Mouse (Mus musculus) hindbrain, postnatal 0 days (tissue): ENCODE measurements around the gene Sun3. TPM values are rescaled to one million over a fixed set of nuclear protein-coding genes. Genes with fewer than 3 reads are reported as not detected.

Experiments used
- ATAC-seq: fragments of 200-750 bp; cut with Nextera tagmentation; 2 replicates; pipeline ENCODE4 v1.8.0; 2017; ENCODE audit warnings: mild to moderate bottlenecking, moderate TSS enrichment, moderate library complexity
- DNase-seq: peaks from one replicate; pipeline ENCODE4 v3.0.0-alpha.2; 2015; ENCODE audit warnings: low spot score
- H3K27ac ChIP-seq: fragments of 300-500 bp; sonication (generic); 2 replicates; pipeline ENCODE4 v1.5.1; 2014; ENCODE audit warnings: mild to moderate bottlenecking
- H3K27me3 ChIP-seq: fragments of 300-500 bp; sonication (generic); 2 replicates; pipeline ENCODE4 v1.6.1; 2014; ENCODE audit warnings: low read length, mixed read lengths; ENCODE audit not compliant: insufficient read depth
- H3K36me3 ChIP-seq: fragments of 300-500 bp; sonication (generic); 2 replicates; pipeline ENCODE4 v1.6.1; 2014; ENCODE audit warnings: low read length, mixed read lengths; ENCODE audit not compliant: insufficient read depth
- H3K4me1 ChIP-seq: fragments of 300-500 bp; sonication (generic); 2 replicates; pipeline ENCODE4 v1.6.1; 2014; ENCODE audit warnings: antibody characterized with exemption, low read length, mixed read lengths; ENCODE audit not compliant: insufficient read depth
- H3K4me2 ChIP-seq: fragments of 300-500 bp; sonication (generic); 2 replicates; pipeline ENCODE4 v1.6.1; 2014; ENCODE audit warnings: low read depth, mild to moderate bottlenecking, low read length, moderate library complexity, mixed read lengths
- H3K4me3 ChIP-seq: fragments of 300-500 bp; sonication (generic); 2 replicates; pipeline ENCODE4 v1.5.1; 2014; ENCODE audit warnings: low read length
- H3K9ac ChIP-seq: fragments of 300-500 bp; sonication (generic); replicated peaks from 2 replicates; pipeline ENCODE4 v1.6.1; 2014; ENCODE audit warnings: mild to moderate bottlenecking, low read length, moderate library complexity, mixed read lengths
- H3K9me3 ChIP-seq: fragments of 300-500 bp; sonication (generic); 2 replicates; pipeline ENCODE4 v1.6.1; 2016; ENCODE audit warnings: low read length, mixed read lengths
- CTCF ChIP-seq: IDR thresholded peaks from 2 replicates; pipeline ENCODE4 v1.5.1; 2016; ENCODE audit warnings: antibody characterized with exemption, control low read depth, low read depth
- WGBS: fragments of 180-500 bp; shearing (Covaris S2); extraction: QIAGEN DNeasy Blood & Tissue Kit; methylation state at CpG from one replicate; pipeline ENCODE4 v1.1.7; 2014; 5-methylcytosine and 5-hydroxymethylcytosine counted together
- polyA plus RNA-seq: library from polyadenylated mRNA; unstranded; fragments of >200 nt; fragmentation: Nextera tagmentation; extraction: Ambion mirVana; gene quantifications from 2 replicates; pipeline ENCODE4 v1.2.1, GENCODE M21; 2015
- total RNA-seq: library from RNA; depleted of rRNA; stranded (reverse); fragments of >200 nt; gene quantifications from 2 replicates; pipeline ENCODE4 v1.2.3, GENCODE M21; 2014

The Sun3 gene
- total and polyA plus RNA-seq, 2 experiments from 2014 or later: 0.29 TPM; not detected in 1

DNA sequence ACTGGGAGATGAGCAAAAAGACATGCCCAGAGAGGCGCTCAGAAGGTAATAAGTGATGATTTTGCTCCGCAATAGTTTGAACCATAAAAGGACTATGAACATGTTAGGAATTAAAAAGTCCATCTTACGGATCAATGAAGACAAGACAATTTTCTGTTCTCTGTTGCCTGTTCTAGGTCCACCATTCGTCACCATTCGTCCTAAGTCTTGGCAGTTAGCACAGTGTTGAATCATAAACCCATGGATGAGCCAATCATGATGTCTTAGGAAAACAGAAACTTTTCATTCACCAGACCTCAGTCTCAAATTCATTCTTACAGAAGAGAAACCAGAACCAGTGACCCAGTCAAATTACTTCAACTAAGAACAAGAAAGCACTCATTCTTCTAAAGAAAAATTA lies 40.0 kb downstream of the Sun3 start:
- TF ChIP-seq CTCF: no peak
- DNase-seq (no peak), ATAC-seq (no peak)
- Histone ChIP-seq H3K9me3 (no peaks in the 10 kb centered on the region), H3K4me1 (0 out of 2 replicates have a peak, but pooled peaks cover 4% of the 10 kb centered on the region), H3K27ac (no peak overlapping the region), H3K36me3 (peaks cover 15% of the 10 kb centered on the region; the same call in 1 of the 2 replicates), H3K4me3 (no peak overlapping the region), H3K4me2 (no peak overlapping the region), H3K27me3 (no peaks in the 10 kb centered on the region), H3K9ac (no peak overlapping the region)
- WGBS: 98% methylated on average over 5 of the region's 5 CpGs

DNA sequence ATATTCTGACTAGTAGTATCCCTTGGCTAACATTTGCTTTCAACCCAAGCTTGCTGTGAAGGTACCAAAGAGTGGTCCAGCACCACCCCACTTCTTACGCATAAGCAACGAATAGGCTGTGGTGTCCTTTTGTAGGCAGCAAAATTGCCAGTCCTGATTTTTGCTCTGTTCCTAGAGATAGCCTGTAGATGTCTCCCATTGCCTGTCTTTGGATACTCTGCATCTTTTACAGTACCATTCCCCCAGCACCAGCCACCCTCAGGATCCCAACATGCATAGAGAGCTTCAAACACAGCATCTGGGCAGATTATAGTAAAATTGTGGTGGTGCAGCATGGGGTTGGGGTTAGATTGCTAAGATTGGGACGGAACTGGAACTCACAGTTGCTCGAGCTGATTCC lies 60.7 kb downstream of the Sun3 start:
- Histone ChIP-seq H3K4me1 (no peaks in the 10 kb centered on the region), H3K9me3 (no peaks in the 10 kb centered on the region), H3K36me3 (0 out of 2 replicates have a peak, but pooled peaks cover 6% of the 10 kb centered on the region), H3K9ac (no peak overlapping the region), H3K4me3 (no peak overlapping the region), H3K4me2 (no peak overlapping the region), H3K27me3 (no peaks in the 10 kb centered on the region), H3K27ac (no peak overlapping the region)
- ATAC-seq (peak; percentile 43; the same call in 1 of the 2 replicates), DNase-seq (peak; percentile 48)
- TF ChIP-seq CTCF: peak; percentile 44
- 78% methylated on average over 4 of the region's 4 CpGs for WGBS

DNA sequence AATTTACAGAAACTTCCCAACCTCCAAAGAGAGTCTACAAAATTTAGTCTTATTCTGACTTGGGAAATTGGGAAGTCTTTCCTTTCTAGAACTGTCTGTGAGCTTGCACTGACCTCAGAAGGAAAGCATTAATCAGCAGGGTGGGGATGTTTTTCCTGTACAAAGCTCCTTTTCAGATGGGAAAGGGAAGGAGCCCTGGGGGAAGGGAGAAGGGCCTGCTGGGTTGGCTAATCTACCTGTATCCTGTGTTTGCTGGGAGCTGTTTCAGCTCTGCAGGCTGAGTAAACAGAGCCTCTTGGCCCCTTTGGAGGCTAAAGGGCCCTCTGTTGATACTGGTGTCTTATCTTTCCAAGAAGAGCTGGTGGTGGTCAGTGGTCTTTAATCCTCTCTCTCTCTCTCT lies 62.7 kb downstream of the Sun3 start:
- Histone ChIP-seq H3K4me3 (no peak overlapping the region), H3K27ac (no peak overlapping the region), H3K4me1 (no peaks in the 10 kb centered on the region), H3K4me2 (no peak overlapping the region), H3K27me3 (no peaks in the 10 kb centered on the region), H3K9ac (no peak overlapping the region), H3K36me3 (no peaks in the 10 kb centered on the region), H3K9me3 (no peaks in the 10 kb centered on the region)
- no peak for DNase-seq
- TF ChIP-seq CTCF: no peak
- ATAC-seq: no peak

DNA sequence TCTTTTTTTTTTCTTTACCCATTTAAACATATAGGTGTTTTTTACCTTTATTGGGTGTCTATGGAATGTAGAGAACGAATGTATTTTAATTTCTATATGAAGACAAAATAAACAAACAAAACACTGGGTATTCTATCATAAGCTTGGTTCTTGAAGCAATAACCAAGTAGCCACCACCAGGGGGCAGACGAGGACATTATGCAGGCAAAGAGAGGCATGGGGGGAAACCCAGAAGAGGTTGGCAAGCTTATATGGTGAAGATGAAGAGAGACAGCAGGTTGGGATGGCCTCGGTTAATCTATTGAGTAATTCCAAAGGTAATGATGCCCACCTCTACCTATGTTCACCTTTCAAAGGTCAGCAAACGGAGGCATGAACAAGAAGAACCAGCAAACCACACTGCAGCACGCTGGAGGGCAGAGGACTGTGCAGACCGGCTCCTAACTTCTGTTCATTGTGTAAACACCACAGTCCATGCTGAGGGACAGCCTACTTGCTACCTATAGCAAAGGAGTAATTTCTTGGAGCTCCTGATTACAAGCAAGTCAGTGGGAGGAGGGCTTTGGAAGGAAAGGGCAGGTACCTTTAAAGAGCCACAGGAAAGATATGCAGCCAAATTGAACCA lies 65.4 kb downstream of the Sun3 start:
- no peak overlapping the region for H3K4me2 ChIP-seq
- no peak overlapping the region for H3K4me3 ChIP-seq
- ATAC-seq (no peak), DNase-seq (peak; percentile 89)
- 45% methylated on average over 6 of the region's 6 CpGs for WGBS
- TF ChIP-seq CTCF: peak; percentile 82
- no peak overlapping the region for H3K9ac ChIP-seq
- no peaks in the 10 kb centered on the region for H3K27me3 ChIP-seq
- no peak overlapping the region for H3K27ac ChIP-seq
- no peaks in the 10 kb centered on the region for H3K36me3 ChIP-seq
- H3K4me1 ChIP-seq: no peaks in the 10 kb centered on the region
- no peaks in the 10 kb centered on the region for H3K9me3 ChIP-seq

DNA sequence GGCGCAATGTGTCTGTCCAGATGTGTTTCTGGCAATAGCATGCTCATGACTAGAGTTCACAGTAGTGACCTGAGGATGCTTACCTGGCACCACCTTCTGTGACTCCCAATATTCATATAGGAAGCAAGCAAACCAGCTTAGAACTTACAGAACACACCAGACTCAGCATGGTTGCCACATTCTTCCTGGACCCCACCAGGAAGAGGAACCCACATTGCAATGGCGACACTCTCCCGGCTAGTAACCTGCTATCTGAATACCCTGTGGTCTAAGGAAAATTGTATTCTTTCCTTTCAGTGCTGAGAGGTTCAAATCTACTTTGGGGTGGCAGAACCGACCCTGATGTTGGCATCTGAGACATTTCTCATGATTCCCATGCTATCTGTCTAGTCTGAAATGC lies 70.6 kb downstream of the Sun3 start:
- no peak for DNase-seq
- WGBS: 87% methylated on average over 4 of the region's 4 CpGs
- H3K4me1 ChIP-seq: no peaks in the 10 kb centered on the region
- H3K4me2 ChIP-seq: no peak overlapping the region
- no peak for ATAC-seq
- no peaks in the 10 kb centered on the region for H3K36me3 ChIP-seq
- no peak overlapping the region for H3K4me3 ChIP-seq
- H3K27me3 ChIP-seq: no peaks in the 10 kb centered on the region
- H3K9ac ChIP-seq: no peak overlapping the region
- H3K27ac ChIP-seq: no peak overlapping the region
- TF ChIP-seq CTCF: no peak
- no peaks in the 10 kb centered on the region for H3K9me3 ChIP-seq

DNA sequence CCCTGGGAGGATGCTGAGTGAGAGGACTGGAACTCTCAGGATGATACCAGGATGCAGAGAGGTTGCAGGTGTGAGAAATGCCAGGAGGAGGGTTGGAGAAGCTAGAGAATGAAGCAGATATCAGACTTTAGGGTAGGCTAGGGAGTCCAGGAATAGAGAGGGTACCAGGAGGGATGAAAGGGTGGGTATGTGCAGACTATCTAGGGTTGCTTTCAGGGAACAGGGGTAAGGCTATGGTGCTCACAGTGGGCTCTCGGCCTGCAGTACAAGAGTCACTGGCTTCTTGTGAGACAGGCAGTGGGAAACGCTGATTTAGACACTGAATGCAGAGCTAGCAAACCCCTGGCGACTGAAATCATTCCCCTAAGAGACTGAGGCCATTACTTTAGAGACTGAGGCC lies 75.6 kb downstream of the Sun3 start, which contains the start of gene Pkd1l1:
Gene Pkd1l1 (minus strand): TSS at position 101 of the 400 bp plus-strand sequence.
- TF ChIP-seq CTCF: no peak
- Histone ChIP-seq H3K27me3 (no peaks in the 10 kb centered on the region), H3K9me3 (no peaks in the 10 kb centered on the region), H3K4me2 (no peak within 1 kb of the TSS), H3K36me3 (no peaks in the 10 kb centered on the region), H3K27ac (no peak within 1 kb of the TSS), H3K4me1 (no peaks in the 10 kb centered on the region), H3K9ac (no peak within 1 kb of the TSS), H3K4me3 (no peak within 1 kb of the TSS)
- 53% methylated on average over 3 of the region's 3 CpGs for WGBS
- ATAC-seq: no peak
- DNase-seq: no peak

DNA sequence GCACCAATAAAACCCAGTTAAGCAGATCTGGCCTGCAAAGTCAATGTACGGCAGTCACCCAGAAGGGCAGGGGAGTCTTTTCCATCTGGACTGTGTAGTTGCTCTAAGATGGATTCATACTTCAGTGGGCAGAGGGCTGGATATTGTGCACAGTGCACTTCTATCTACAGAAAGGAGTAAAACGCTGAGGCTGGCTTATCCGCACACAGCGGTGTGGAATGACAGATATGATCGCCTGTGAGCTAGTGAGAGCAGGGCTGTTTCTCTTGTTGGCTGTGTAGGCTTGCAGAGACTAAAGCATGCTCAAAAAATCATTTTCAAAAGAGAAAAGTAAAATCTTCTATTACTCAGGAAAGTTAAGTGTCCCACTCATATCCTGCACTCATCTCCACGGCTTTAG lies 76.7 kb downstream of the Sun3 start:
- no peak overlapping the region for H3K4me3 ChIP-seq
- no peak for DNase-seq
- H3K36me3 ChIP-seq: no peaks in the 10 kb centered on the region
- H3K4me2 ChIP-seq: no peak overlapping the region
- no peak overlapping the region for H3K9ac ChIP-seq
- no peaks in the 10 kb centered on the region for H3K27me3 ChIP-seq
- H3K9me3 ChIP-seq: no peaks in the 10 kb centered on the region
- H3K27ac ChIP-seq: no peak overlapping the region
- H3K4me1 ChIP-seq: no peaks in the 10 kb centered on the region
- no peak for ATAC-seq
- TF ChIP-seq CTCF: no peak
- 83% methylated on average over 6 of the region's 6 CpGs for WGBS
